Mouse (Mus musculus) limb, embryonic 11.5 days (tissue): ENCODE results near the gene Slc2a1. TPM values are rescaled to one million over a fixed set of nuclear protein-coding genes. Genes with fewer than 3 reads are reported as not detected.

Source experiments
- ATAC-seq: fragments of 200-750 bp; cut with Nextera tagmentation; 2 replicates; pipeline ENCODE4 v1.8.0; 2017; ENCODE audit warnings: low read depth; ENCODE audit not compliant: insufficient number of reproducible peaks, low FRiP score, low TSS enrichment
- DNase-seq: peaks from one replicate; pipeline ENCODE4 v3.0.0-alpha.2; 2015; ENCODE audit warnings: low spot score
- H3K27ac ChIP-seq: fragments of 300-500 bp; sonication (generic); replicated peaks from 2 replicates; pipeline ENCODE4 v1.5.1; 2014; ENCODE audit warnings: low read depth, mild to moderate bottlenecking, low read length
- H3K27me3 ChIP-seq: fragments of 300-500 bp; sonication (generic); 2 replicates; pipeline ENCODE4 v1.6.1; 2014; ENCODE audit warnings: mild to moderate bottlenecking, low read length, mixed read lengths; ENCODE audit not compliant: control insufficient read depth, insufficient read depth
- H3K36me3 ChIP-seq: fragments of 300-500 bp; sonication (generic); 2 replicates; pipeline ENCODE4 v1.6.1; 2014; ENCODE audit warnings: mild to moderate bottlenecking, low read length, moderate library complexity, mixed read lengths; ENCODE audit not compliant: control insufficient read depth, insufficient read depth
- H3K4me1 ChIP-seq: fragments of 300-500 bp; sonication (generic); 2 replicates; pipeline ENCODE4 v1.6.1; 2014; ENCODE audit warnings: low read length, mixed read lengths; ENCODE audit not compliant: control insufficient read depth, insufficient read depth
- H3K4me2 ChIP-seq: fragments of 300-500 bp; sonication (generic); 2 replicates; pipeline ENCODE4 v1.6.1; 2014; ENCODE audit warnings: low read depth, mild to moderate bottlenecking, moderate library complexity; ENCODE audit not compliant: severe bottlenecking
- H3K4me3 ChIP-seq: fragments of 300-500 bp; sonication (generic); 2 replicates; pipeline ENCODE4 v1.5.1; 2014; ENCODE audit warnings: low read depth, low read length
- H3K9ac ChIP-seq: fragments of 300-500 bp; sonication (generic); 2 replicates; pipeline ENCODE4 v1.6.1; 2014; ENCODE audit warnings: mild to moderate bottlenecking, low read length
- H3K9me3 ChIP-seq: fragments of 300-500 bp; sonication (generic); 2 replicates; pipeline ENCODE4 v1.6.1; 2016; ENCODE audit warnings: low read length; ENCODE audit not compliant: control insufficient read depth
- WGBS: fragments of 180-500 bp; shearing (Covaris S2); extraction: QIAGEN DNeasy Blood & Tissue Kit; methylation state at CpG from one replicate; pipeline ENCODE4 v1.1.7; 2014; 5-methylcytosine and 5-hydroxymethylcytosine counted together
- polyA plus RNA-seq: library from polyadenylated mRNA; unstranded; fragments of >200 nt; fragmentation: Nextera tagmentation; extraction: Ambion mirVana; gene quantifications from 2 replicates; pipeline ENCODE4 v1.2.1, GENCODE M21; 2014

The Slc2a1 gene
- polyA plus RNA-seq, 1 experiment from 2014 or later: 113 TPM

DNA sequence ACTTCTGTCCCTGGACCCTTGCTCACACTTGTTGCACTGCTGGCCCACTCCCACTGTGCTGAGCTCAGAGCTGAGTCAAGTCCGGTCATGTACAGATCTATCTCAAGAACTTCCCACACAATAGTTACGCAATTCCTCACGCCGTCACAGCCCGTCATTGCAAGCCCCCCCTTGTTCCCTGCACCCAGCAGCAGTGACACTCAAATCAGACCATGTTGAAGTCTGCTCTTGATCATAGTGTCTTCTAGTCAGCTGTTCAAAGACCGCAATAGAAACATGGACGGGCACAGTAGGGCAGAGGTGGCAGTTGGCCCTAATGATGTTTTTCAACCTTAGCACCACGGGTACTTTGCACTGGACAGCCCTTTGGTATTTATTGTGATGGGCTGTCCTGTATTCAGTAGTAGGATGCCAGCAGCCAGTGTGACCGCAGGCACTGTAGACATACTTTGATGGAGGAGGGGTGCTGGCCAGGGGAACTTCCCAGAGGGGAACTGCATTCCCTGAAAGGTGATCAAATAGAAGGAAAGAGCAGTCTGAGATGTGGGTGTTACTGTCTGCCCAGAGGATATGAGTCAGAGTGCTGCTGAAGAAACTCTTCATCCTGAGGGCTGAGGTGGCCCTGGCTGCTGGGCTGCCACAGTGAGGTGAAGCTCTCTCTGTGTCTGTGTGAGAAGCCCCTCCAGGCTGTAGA, 17.2 kb downstream of the Slc2a1 start:
- Histone ChIP-seq H3K36me3 (peaks cover 14% of the 10 kb centered on the region), H3K27me3 (no peaks in the 10 kb centered on the region), H3K4me1 (no peaks in the 10 kb centered on the region), H3K9me3 (no peaks in the 10 kb centered on the region), H3K4me2 (no peak overlapping the region), H3K4me3 (no peak overlapping the region), H3K27ac (no peak overlapping the region), H3K9ac (no peak overlapping the region)
- ATAC-seq (no peak), DNase-seq (no peak)
- WGBS: 77% methylated on average over 9 of the region's 9 CpGs

DNA sequence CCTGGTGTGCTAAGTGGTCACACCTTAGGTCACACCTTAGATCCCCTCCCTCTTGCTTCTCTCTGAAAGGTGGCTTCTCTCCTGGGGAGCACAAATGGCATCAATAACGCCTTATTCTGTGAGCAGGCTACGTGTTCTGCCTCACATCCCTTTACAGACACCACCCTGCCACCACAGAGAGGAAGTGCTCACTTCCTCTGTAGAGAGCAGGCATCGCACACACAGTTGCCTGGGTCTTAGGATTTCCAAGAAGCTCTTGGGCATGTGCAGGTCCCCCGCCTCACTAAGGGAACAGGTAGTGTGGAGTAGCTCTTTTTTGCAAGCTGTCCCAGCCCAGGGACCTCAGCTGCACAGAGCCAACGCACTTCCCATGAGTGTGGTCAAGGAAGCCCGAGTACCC, 18.7 kb downstream of the Slc2a1 start:
- no peak overlapping the region for H3K9ac ChIP-seq
- no peak overlapping the region for H3K27ac ChIP-seq
- 70% methylated on average over 6 of the region's 6 CpGs for WGBS
- no peaks in the 10 kb centered on the region for H3K4me1 ChIP-seq
- ATAC-seq: no peak
- H3K27me3 ChIP-seq: no peaks in the 10 kb centered on the region
- peaks cover 18% of the 10 kb centered on the region for H3K36me3 ChIP-seq
- H3K9me3 ChIP-seq: no peaks in the 10 kb centered on the region
- no peak for DNase-seq
- H3K4me2 ChIP-seq: no peak overlapping the region
- H3K4me3 ChIP-seq: no peak overlapping the region

DNA sequence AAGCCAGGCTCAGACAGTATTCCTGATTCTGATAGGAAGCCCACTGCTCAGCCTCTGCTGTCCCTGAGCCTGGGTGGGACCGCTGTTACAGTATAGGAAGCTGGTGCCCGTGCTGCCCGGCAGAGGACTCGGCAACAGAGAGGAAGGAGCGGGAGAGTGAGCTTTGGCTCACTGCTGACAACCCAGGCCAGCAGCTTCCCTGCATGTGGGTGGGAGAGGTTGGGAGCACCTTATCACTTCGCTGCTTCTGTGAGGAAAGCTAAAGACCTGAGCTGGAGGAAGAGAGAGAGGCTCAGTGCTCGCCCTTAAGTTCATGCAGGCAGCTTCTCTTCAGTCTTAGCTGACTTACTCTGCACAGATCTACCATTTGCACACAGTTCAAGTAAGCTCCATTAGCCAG, 20.0 kb downstream of the Slc2a1 start:
- H3K4me1 ChIP-seq: no peaks in the 10 kb centered on the region
- 88% methylated on average over 7 of the region's 7 CpGs for WGBS
- H3K27ac ChIP-seq: no peak overlapping the region
- H3K27me3 ChIP-seq: no peaks in the 10 kb centered on the region
- H3K9me3 ChIP-seq: no peaks in the 10 kb centered on the region
- ATAC-seq (no peak), DNase-seq (no peak)
- peaks cover 29% of the 10 kb centered on the region for H3K36me3 ChIP-seq
- no peak overlapping the region for H3K4me2 ChIP-seq
- H3K4me3 ChIP-seq: no peak overlapping the region
- no peak overlapping the region for H3K9ac ChIP-seq

DNA sequence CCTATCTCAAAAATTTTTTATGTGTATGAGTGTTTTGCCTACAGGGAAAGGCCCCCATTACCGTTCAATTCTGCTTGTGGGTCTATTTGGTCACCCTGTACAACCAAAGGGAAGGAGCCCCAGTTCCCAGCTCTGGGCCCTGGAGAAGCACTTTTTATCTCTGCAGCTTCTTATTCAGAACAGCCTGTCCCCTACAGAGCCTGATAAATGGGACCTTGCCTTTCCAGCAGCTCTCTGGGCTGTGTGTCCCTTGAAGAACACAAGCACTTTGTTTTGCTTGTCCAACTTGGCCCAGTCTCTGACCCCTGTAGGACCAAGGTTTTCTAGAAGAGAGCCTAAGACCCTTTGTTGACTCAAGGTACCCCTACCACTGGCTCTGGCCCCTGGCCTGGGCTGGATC, 20.6 kb downstream of the Slc2a1 start:
- Histone ChIP-seq H3K9ac (no peak overlapping the region), H3K27ac (no peak overlapping the region), H3K4me3 (no peak overlapping the region), H3K9me3 (no peaks in the 10 kb centered on the region), H3K36me3 (peaks cover 33% of the 10 kb centered on the region), H3K4me2 (no peak overlapping the region), H3K27me3 (no peaks in the 10 kb centered on the region), H3K4me1 (no peaks in the 10 kb centered on the region)
- ATAC-seq: no peak
- 87% methylated on average over 1 of the region's 1 CpGs for WGBS
- no peak for DNase-seq

DNA sequence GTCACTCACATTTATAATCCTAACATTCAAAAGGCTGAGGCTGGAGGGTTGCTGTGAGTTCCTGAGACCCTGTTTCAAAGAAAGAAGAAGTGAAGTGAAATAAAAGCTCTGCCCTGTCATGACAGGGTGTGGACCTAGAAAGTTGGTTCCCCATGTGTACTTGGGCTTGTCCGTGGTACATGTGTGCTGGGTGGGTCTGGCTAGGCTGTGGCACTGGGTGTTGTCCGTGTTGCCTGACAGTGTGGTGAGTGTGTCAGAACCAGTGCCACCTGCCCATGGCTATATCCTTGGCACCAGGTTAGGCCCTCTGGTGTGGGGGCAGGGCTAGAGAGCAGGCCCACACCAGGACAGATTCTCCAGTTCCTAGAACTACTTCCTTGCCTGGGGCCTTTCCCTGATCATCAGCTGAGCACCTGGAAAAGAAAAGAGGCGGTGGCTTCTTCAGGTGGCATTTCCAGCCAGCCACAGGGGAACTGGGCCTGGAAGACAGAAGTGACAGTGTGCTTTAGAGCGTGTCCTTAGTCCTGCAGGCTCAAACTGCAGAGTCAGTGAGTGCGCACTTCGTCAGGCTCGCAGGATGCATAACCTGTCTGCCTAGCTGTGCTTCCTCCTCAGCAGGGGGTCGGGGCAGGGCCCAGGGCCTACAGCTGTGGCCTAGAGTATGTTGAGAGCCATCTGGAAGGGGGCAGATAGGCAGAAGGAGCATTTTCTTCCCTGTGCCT, 22.8 kb downstream of the Slc2a1 start:
- Histone ChIP-seq H3K27ac (no peak overlapping the region), H3K9me3 (no peaks in the 10 kb centered on the region), H3K4me3 (no peak overlapping the region), H3K4me1 (no peaks in the 10 kb centered on the region), H3K9ac (no peak overlapping the region), H3K4me2 (no peak overlapping the region), H3K36me3 (peaks cover 47% of the 10 kb centered on the region), H3K27me3 (no peaks in the 10 kb centered on the region)
- WGBS: 88% methylated on average over 8 of the region's 8 CpGs
- no peak for DNase-seq
- no peak for ATAC-seq

DNA sequence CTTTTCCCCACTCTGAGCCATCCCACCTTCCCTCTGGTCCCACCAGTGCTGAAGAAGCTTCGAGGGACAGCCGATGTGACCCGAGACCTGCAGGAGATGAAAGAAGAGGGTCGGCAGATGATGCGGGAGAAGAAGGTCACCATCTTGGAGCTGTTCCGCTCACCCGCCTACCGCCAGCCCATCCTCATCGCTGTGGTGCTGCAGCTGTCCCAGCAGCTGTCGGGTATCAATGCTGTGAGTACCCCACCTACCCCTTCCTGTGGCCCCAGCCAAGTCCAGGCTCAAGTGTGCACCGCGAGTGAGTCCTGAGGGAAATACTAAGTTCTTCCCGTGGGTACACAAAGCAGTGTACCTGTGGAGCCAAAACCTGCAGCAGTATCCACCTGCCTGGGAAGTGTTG, 24.8 kb downstream of the Slc2a1 start:
- 89% methylated on average over 13 of the region's 13 CpGs for WGBS
- peaks cover 46% of the 10 kb centered on the region for H3K36me3 ChIP-seq
- H3K9me3 ChIP-seq: no peaks in the 10 kb centered on the region
- H3K27me3 ChIP-seq: no peaks in the 10 kb centered on the region
- no peak overlapping the region for H3K4me3 ChIP-seq
- H3K4me2 ChIP-seq: no peak overlapping the region
- ATAC-seq (no peak), DNase-seq (no peak)
- H3K27ac ChIP-seq: no peak overlapping the region
- H3K9ac ChIP-seq: no peak overlapping the region
- no peaks in the 10 kb centered on the region for H3K4me1 ChIP-seq

DNA sequence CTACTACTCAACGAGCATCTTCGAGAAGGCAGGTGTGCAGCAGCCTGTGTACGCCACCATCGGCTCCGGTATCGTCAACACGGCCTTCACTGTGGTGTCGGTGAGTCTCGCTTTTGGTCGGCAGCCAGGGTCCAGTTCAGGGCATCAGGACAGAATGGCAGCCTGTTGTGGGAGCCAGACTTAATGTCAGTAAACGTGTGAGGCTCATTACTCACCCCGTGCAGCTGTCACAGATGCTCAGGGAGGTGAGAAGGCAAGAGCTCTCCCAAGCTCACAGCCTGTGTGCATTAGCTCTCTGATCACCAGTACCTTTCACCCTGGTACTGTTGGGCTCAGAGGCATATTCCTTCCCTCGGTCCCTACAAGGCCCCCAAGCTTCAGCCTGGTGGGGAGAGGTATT, 25.3 kb downstream of the Slc2a1 start:
- Histone ChIP-seq H3K27me3 (no peaks in the 10 kb centered on the region), H3K4me3 (no peak overlapping the region), H3K36me3 (peaks cover 46% of the 10 kb centered on the region), H3K9ac (no peak overlapping the region), H3K4me1 (no peaks in the 10 kb centered on the region), H3K27ac (no peak overlapping the region), H3K4me2 (no peak overlapping the region), H3K9me3 (no peaks in the 10 kb centered on the region)
- WGBS: 94% methylated on average over 13 of the region's 13 CpGs
- no peak for DNase-seq
- no peak for ATAC-seq

DNA sequence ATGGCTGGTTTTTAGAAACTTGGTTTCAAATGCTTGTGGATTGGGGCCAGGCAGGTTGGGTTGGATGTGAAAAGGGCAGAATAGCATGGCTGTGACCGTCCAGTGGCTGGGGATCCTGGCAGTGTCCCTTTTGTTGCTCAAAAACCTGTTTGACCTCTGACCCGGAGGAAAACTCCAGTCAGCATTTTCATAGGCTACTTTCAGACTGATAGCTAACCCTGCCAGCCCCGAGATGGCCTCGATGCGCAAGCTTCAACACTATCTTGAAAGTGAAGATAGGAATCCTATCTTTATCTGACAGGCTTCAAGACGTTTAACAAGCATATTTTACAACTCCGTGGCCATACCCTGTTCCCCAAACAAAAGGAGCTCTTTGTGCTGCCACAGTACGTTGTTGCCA, 28.8 kb downstream of the Slc2a1 start:
- no peaks in the 10 kb centered on the region for H3K27me3 ChIP-seq
- WGBS: 82% methylated on average over 8 of the region's 8 CpGs
- DNase-seq (no peak), ATAC-seq (no peak)
- no peak overlapping the region for H3K4me3 ChIP-seq
- H3K4me1 ChIP-seq: no peaks in the 10 kb centered on the region
- H3K36me3 ChIP-seq: peaks cover 36% of the 10 kb centered on the region
- no peak overlapping the region for H3K9ac ChIP-seq
- H3K4me2 ChIP-seq: no peak overlapping the region
- H3K27ac ChIP-seq: no peak overlapping the region
- H3K9me3 ChIP-seq: no peaks in the 10 kb centered on the region
